Mouse (Mus musculus) A20 (cell line): Measurements from ENCODE around the gene Cbx4.
"Not testable (repeated sequence)": the region's sequence is repeated elsewhere in the genome, so short reads cannot be mapped to it uniquely, and the experiment has no call there.

Experiments
- DNase-seq: peaks from one replicate; pipeline ENCODE4 v3.0.0-alpha.2; 2011; ENCODE audit warnings: low read depth, low spot score

The Cbx4 gene

DNA sequence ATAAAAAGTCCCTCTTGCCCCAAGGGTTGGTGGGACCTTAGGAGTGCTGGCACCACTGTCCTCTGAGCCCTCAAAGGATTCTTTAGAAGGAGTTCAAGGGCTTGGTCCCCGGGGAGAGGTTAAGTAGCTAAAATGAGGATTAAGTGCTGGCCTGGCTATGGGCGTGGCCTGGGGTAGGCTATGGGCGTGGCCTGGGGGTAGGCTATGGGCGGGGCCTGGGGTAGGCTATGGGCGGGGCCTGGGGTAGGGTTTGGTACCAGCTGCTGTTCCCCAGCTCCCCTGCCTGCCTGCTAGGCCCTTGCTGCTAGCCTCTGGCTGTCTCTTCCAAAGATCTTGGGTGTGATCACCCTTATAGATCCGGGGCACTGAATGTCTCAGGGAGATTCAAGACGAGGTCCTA, 25.3 kb upstream of the Cbx4 start:
- peak; percentile 70 for DNase-seq

DNA sequence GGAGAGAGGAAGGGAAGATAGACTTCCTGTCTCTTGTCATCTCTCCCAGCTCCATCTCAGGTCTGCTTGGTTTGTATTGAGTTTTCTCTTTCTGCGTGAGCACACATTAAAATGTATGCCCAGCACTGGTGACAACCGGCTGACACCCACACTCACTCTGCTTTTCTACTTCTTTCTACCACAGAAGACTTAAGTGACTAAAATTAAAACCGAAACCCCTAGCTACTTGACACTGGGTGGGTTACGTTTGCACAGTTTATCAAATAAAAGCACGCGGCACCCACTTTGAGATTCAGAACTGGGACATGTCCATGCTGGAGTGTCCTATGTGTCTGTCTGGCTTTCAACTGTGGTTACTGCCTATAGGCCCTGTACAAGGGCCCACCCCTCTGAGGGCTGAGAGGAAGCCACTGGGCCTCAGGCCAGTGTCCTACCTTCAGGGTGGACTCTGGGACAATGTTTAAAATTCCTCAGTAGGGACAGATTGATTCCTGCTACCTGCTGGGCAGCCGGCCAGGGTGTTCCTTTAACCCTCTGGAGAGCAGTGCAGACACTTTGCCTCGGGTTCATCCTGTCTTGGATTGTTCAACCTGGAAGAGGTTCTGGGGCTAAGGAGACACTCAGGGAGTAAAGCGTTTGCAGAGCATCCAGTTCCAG, 23.5 kb upstream of the Cbx4 start:
- peak; percentile 64 for DNase-seq

DNA sequence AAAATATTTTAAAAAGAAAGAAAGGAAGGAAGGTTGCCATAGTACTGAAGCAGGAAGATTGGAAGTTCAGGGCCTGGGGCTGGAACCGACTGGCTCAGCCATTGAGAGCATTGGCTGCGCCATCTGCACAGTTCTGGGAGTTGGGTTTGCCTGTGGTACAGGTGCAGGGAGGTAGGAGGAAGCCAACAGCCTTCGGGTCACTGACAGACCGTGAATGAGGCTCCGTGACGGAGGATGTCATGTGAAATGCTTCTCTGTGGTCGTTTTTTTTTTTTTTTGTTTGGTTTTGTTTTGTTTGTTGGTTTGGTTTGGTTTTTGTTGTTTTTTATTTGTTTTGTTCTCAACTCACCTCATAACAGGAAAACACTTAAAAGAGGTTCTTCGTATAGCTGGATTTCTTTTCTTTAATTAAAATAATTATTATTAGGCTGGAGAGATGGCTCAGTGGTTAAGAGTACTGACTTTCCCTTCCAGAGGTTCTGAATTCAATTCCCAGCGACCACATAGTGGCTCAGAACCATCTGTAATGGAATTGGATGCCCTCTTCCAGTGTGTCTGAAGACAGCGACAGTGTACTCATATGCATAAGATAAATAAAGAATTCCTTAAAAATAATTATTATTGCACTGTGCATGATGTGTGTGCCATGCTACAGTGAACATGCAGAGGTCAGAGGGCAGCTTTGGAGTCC, 22.7 kb upstream of the Cbx4 start:
- peak; percentile 84 for DNase-seq

DNA sequence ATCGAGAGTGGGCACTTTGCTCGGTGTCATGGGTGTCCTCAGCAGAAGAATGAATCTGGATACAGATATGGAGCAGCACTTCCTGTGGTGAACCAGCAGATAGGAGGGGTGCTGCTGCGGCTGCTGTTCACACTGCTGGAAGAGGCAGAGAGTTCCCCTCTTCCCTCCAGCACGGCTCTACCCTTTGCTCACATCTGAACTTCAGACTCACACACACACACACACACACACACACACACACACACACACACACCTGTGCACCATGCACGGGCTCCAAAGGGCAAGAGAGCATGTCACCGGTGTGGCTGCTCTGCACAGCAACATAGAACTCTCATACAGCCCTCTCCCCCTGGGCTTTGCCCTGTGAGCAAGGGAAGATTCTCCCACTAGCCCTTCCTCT, 20.3 kb upstream of the Cbx4 start:
- DNase-seq, result peak; percentile 57

DNA sequence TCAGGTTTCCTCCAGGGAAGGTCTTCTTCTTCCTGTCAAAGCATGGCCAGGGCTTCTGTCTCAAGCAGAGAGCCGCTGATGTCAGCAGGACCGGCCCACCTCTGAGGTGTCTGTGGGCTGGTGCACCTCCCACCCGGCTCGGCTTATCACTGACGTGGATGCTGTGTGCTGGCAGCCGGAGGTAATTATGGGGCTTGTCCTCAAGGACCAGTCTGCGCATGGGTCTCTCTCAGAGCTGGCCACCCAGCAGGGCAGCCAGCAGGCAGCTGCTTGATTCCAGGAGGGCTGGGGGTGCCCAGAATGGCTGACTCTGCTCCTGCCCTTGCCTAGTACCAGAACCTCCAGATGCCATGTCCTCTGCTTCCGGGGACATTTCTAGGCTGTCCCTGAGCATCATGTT, 19.7 kb upstream of the Cbx4 start:
- DNase-seq, result no peak

DNA sequence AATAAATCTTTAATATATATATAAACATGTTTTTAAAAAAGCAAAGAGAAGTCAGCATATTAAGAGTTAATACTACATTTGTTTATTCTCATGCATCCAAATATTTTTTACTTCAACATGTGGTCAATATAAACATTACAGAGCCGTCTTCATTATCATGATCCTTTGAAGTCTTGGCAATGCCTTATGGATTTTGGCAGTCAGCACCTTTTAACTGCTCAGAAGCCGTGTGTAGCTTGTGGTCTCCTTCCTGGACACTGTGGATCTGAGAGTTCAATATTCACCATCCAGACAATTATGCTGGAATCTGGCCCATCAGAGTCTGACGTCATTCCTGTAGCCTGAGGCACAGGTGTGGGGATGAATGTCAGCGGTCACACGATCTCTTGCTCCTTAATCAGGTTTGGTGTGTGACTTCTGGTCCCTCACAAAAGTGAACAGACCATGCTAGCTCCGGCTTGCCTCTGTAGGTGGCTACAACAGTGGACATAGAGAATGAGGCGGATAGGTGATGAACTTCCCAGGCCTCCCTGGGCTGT, 19.1 kb upstream of the Cbx4 start:
- DNase-seq, result no peak

DNA sequence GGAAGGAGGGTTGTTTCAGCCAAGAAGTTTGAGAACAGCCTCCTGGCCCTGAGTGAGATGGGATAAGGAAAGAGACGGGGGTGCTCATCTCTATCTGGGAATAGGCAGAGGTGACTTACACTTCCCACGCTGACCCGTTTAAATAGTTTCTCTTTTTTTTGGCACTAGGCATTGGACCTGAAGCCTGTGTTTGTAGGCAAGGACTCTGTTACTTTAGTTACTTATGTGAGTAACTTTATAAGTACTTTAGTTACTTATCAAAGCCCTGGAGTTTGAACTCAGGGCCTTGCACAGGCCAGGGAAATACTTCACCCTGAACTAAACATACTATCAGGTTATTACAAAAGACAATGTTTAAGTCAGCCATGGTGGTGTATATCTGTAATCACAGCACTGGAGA, 18.0 kb upstream of the Cbx4 start:
- no peak for DNase-seq

DNA sequence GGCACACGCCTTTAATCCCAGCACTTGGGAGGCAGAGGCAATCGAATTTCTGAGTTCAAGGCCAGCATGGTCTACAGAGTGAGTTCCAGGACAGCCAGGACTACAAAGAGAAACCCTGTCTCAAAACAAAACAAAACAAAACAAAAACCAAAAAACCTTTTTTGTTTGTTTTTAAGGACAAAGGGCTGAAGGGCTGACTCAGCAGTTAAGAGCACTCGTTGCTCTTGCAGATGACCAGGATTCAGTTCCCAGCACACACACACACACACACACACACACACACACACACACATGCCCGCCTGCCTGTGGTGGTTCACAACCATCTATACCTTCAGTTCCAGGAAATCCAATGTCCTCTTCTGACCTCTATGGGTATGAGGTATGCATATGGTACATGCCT, 14.3 kb upstream of the Cbx4 start:
- DNase-seq, result not testable (repeated sequence)

DNA sequence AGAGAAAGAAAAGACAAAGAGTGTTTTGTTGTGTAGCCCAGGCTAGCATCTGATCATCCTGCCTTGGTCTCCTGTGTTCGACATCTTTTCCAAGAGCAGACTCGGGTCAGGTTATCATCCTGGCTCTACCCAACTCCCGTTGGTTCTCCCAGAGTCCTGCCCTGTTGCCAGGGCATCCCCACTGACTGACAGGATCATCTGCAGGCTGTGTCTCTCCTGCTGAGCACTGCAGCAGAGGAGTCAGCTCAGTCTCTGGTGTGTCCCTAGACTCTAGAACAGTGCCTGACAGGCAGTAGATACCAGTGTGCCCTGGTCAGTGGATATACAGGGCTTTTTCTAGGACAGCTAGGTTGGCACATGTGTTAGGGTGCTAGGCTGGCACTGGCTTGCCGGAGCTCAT, 12.2 kb upstream of the Cbx4 start:
- DNase-seq, result no peak

DNA sequence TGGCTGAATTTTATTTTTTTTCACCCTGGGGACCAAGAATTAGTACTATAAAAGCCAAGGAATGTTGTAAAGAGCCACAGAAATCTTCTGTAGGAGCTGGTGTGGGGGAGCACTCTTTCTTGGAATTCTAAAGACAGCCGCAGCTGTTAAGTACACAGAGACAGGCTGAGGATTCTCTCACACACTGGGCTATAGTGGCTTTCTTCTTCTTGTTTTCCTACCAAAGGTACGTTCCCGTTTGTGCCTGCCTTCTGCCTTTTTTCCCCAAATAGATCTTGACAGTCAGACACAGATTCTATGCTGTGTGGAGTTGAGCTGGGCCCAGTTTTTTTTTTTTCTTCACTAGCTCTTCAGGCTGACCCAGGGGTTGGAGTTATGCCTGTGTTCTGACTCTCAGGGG, 9.4 kb upstream of the Cbx4 start:
- DNase-seq, result no peak

DNA sequence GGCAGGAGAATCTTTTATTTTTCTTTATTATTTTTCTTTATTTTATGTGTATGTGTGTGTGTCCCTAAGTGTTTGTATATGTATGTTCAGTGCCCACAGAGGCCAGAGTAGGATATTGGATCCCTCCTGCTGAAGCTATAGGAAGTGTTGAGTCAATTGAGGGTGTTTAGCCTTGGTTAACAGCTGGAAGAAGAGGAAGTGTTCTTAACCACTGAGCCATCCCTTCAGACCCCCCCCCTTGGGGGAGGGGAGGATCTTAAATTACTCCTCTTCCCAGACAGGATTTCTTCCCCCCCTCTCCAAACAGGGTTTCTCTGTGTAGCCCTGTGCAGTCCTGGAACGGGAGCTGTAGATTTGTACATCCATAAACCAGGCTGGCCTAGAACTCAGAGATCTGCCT, 7.3 kb upstream of the Cbx4 start:
- DNase-seq, result peak; percentile 35

DNA sequence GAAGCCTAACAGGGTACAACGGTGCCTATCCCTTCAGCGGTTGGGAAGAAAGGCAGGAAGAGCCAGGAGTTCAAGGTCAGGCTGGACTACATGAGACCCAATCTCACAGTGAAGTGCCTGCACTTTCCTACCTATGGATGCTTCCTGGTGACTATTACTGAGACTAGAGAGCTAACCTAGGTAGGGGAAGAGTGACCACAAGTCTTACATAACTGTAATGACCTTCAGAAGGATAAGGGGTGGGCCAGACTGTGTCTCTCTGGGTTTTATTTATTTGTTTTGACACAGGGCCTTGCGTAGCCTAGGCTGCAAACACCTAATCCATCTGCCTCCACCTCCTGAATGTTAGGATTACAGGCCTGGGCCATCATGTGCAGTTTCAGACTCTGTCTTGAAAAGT, 6.3 kb upstream of the Cbx4 start:
- no peak for DNase-seq

DNA sequence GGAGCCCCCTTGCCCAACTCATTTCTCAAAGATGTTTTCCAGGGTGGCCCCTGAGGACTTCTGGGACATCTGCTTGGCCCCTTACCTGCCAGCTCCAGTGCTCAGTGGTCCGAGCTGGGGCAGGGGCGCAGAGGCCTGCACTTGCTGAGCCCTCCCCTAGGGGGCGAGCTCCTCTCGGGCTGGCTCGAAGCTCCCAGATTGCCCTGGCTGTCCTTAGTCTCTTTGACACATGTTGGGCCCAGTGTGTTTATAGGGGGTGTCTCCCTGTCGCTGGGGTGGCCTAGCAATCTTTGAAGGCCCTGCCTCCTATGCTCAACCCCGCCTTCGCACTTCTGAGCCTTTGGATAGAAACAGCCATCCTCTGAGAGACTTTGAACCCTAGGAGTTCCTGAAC, 5.6 kb upstream of the Cbx4 start:
- DNase-seq, result peak; percentile 91

DNA sequence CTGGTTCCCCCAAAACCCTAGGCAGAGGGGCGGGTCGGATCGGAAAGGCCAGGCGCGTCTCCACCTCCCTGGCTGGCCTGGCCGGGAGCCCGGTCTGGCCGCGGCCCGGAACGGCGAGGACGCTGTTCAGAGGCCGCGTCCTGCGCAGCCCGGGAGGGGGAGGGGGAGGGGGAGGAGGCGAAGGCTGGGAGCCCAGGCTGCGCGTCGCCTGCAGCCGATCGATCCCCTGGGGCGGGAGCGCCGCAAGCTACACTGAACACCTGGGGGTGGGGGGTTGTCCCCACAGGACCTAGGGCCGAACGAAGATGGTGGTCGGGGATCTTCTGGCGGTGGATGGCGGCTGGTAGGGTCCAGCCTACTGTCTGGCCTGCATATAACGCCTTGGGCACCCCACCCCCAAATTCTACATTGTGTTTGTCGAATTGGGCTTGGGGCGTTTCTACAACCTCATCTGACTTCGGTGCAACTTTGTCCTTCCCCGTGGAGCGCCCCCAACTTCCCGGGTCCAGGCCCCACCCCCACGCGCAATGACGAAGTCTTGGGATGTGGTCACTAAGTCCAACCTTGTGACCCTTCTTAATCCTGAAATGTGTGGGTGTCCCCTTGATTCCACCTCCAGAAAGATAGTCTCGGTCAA, 5.1 kb upstream of the Cbx4 start:
- peak; percentile 96 for DNase-seq

DNA sequence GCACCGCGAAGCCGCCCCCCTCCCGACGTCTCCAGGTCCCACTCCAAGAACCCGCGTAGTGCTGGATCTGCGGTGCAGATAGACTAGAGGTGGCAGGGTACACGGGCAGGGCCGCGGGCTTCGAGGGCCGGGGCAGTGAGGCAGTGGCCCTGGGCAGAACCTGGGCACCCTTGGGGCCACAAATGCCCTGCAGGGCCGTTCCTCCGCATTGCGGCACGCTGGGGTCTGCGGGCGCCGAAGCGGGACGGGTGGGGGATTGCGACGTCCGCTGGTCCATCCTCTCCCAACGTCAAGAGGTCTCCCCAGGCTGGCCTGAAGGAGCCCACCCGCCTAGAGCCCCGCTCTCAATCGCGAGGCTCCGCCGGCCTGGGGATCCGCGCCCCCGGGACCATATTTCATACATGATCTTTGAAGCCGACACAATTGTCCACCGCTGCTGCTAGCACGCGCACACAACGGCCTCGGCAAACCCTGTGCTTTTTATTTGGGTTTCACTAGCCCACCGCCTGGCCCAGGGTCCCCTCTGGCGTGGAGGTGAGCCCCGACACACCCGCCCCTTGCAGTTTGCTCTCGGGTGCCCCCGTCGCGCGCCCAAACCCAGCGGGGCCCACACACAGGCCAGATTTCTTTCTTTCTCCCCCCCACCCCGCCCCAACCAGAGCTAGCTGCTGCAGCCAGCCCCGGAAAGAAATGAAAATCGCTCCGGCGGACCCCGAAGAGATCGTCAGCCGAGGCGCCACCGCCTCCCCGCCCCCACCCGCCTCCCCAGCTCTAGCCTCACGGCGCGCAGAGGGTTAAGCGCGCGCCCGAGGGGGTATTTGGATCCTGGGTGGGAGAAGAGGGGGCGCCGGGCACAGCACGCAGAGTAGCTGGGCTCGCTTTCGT, 4.3 kb upstream of the Cbx4 start:
- no peak for DNase-seq

DNA sequence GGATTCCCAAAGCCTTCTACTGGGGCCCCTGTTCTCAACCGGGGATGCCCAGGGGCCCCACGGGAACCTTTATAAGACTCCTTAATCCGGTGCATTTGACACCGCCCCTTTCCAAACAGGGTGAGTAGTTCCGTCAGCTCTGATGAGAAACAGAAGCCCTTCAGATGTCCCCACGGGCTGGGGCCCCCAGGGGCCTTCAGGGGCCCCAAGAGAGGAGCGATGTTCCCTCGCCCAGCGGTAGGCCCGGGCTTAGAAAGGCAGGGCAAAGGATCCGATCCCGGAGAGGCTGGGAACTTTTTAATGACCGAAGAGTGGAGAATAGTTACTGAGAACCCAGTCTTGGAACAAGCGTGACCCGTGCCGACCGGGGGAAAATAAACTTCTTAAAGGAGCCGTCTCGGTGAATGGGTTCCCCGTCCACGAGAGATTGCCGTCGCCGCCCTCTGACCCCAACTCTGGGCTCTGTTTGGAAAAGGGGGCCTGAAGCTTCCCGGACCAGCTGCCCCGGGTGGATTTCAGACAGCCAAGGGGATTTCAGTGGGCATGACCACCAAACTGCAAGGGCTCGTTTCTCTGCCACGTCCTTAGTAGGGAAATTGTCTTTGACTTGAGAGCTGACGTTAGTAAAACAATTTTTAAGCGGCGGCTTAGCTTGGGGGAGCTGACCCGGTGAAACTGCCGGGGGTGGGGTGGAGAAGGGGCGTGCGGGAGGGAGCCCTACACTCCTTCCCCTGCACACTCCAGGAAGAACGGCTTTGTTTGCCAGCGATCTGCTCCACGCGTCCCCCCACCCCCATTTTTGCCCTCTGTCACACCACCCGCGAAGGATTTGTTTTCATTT, 3.4 kb upstream of the Cbx4 start:
- DNase-seq, result peak; percentile 75

DNA sequence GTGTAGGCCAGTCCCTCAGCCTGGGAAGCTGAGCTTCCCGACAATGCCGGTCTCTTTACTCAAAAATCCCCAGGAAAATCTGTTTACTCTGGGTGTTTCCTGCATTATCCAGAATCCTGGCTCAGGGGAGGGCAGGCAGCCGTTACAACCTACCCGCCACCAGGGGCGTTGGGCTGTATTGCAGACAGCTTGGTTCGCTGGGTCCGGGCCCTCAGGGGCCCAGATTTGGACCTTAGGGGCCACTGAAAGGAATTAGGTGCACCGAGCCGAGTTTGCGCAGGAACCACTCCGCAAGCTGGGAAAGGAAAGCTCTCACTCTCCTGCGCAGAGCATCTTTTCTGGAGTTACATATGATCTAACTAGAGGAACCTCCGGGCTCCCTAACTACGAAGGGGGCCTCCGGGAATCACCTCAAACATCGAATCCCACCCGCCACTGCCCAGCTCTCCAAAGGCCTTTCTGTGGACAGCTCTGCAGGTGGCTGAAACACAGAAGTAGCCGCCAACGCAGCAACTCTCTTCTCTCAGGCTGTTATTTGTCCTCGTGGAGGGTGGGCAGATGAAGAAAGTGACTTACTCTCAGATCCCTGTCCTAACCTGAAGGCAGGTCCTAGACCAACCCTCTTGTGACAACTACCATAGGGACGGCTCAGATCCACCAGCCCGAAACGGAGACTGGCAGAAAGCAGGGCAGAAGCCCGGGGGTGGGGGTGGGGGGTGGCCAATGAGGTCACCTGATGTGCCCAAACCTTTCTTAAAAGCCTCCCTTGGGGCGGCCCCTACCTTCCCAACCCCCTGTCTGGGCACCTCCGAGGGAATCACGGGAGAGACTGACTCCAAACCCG, 2.6 kb upstream of the Cbx4 start:
- peak; percentile 67 for DNase-seq

DNA sequence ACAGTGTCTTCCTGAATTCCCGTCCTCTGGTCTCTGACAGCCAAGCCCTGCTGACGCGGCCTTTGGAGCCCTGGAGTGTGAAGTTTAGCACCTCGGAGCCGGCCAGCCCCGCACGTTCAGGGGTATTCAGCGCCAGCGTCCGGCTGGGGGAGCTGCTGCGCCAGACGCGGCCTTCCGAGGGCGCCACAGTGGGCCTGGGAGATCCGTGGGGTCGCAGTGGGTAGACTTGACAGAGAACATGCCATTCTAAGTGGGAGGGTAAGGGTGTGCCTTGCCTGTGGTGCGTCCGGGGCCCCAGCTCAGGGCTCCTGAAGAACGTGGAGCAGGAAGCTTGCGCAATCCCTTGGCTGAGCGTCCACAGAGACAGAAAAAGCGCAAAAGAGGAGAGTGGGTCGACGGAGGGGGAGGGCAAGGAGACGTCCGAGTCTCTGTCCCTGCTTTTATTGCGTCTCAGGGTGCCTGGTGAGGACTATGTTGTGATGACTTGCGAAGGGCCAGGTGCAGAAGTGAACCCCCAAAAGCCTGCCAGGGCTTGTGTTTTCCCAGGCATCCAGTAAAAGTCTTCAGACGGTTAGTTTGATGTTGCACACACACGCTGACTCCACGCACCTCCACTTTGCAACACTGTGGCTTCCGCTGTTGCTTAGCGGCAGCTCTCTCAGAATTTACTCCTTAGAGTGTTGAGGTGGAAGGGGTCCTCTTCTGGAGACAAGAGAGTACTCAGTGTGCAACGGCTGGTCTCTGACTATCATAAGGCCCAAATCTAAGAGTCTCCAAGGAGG, 1.5 kb upstream of the Cbx4 start:
- DNase-seq, result no peak
